Mouse (Mus musculus): ENCODE measurements around the gene Crb2.

Crb2 gene

GRCm38 (mm10) chr2:37767080-37767547, 8.9 kb upstream of the Crb2 start:
- DNase-seq: peak; percentile 77

GRCm38 (mm10) chr2:37767739-37768138, 8.3 kb upstream of the Crb2 start:
- DNase-seq: no peak

GRCm38 (mm10) chr2:37768903-37769302, 7.1 kb upstream of the Crb2 start:
- DNase-seq: peak; percentile 58

GRCm38 (mm10) chr2:37769793-37770192, 6.3 kb upstream of the Crb2 start:
- no peak for DNase-seq

- DNase-seq: peak; percentile 91
These were observed 4.3 kb upstream of the Crb2 start for GRCm38 (mm10) chr2:37771618-37772285.

GRCm38 (mm10) chr2:37774571-37774970, 1.5 kb upstream of the Crb2 start:
- peak; percentile 49 for DNase-seq

- DNase-seq: no peak
These were observed 762 bp downstream of the Crb2 start for GRCm38 (mm10) chr2:37776611-37777411.

- no peak for DNase-seq
These were observed 2.1 kb downstream of the Crb2 start for GRCm38 (mm10) chr2:37777958-37778720.

GRCm38 (mm10) chr2:37780270-37780929, 4.4 kb downstream of the Crb2 start:
- DNase-seq: no peak

GRCm38 (mm10) chr2:37781421-37781820, 5.4 kb downstream of the Crb2 start:
- DNase-seq: no peak

GRCm38 (mm10) chr2:37782002-37782401, 6.0 kb downstream of the Crb2 start:
- DNase-seq: no peak

- DNase-seq: no peak
These were observed 8.4 kb downstream of the Crb2 start for GRCm38 (mm10) chr2:37784473-37784872.

- DNase-seq: peak; percentile 62
These were observed 10.4 kb downstream of the Crb2 start for GRCm38 (mm10) chr2:37786461-37786860.

- DNase-seq: no peak
These were observed 12.3 kb downstream of the Crb2 start for GRCm38 (mm10) chr2:37788176-37788962.

- DNase-seq: no peak
These were observed 13.0 kb downstream of the Crb2 start for GRCm38 (mm10) chr2:37789029-37789428.

GRCm38 (mm10) chr2:37789995-37790394, 13.9 kb downstream of the Crb2 start:
- DNase-seq: no peak

GRCm38 (mm10) chr2:37790738-37791137, 14.7 kb downstream of the Crb2 start:
- DNase-seq: no peak

- no peak for DNase-seq
These were observed 15.3 kb downstream of the Crb2 start for GRCm38 (mm10) chr2:37791340-37791739.

- no peak for DNase-seq
These were observed 20.0 kb downstream of the Crb2 start for GRCm38 (mm10) chr2:37796021-37796420.

GRCm38 (mm10) chr2:37797046-37797445, 21.0 kb downstream of the Crb2 start:
- no peak for DNase-seq

- no peak for DNase-seq
These were observed 23.1 kb downstream of the Crb2 start for GRCm38 (mm10) chr2:37799137-37799536.

GRCm38 (mm10) chr2:37801687-37802086, 25.6 kb downstream of the Crb2 start:
- no peak for DNase-seq
